Mouse (Mus musculus) v-Abl transformed pro-B cells (cell line): Measurements from ENCODE around the gene Lin37.

Experiments used
- in situ Hi-C, 2 experiments: fragments of 400-800 bp; cut with MboI; formaldehyde crosslinking; loops; one replicate each; pipeline ENCODE4 v1.15.1; 2025; ENCODE audit not compliant: unreplicated experiment in 2 of 2

Lin37 gene

GRCm38 (mm10) chr7:30553810-30554584 is 5.6 kb downstream of the Lin37 start:
- in situ Hi-C loops: no loop called here

GRCm38 (mm10) chr7:30553021-30553589 is 6.5 kb downstream of the Lin37 start:
- in situ Hi-C loops: no loop called here

GRCm38 (mm10) chr7:30552102-30553020 is 7.3 kb downstream of the Lin37 start, which contains the start of the genes Hspb6 and Proser3:
Hspb6 (plus strand) TSS chr7:30552178.
Proser3 (minus strand) TSS chr7:30552299.
- in situ Hi-C loops: no loop called here

- in situ Hi-C loops: no loop called here
Observed at GRCm38 (mm10) chr7:30551445-30552101, 8.1 kb downstream of the Lin37 start.

GRCm38 (mm10) chr7:30550603-30551002 is 9.0 kb downstream of the Lin37 start:
- in situ Hi-C loops: no loop called here

GRCm38 (mm10) chr7:30549880-30550279 is 9.8 kb downstream of the Lin37 start:
- in situ Hi-C loops: loop anchor here in 1 of 2 experiments (5.0 kb wide), 1 partner anchor 58 kb away; the partner anchor contains the start of gene Prodh2

GRCm38 (mm10) chr7:30544327-30544726 is 15.3 kb downstream of the Lin37 start:
- in situ Hi-C loops: no loop called here

- in situ Hi-C loops: no loop called here
Observed at GRCm38 (mm10) chr7:30540572-30540971, 19.1 kb downstream of the Lin37 start.

- in situ Hi-C loops: no loop called here
Observed at GRCm38 (mm10) chr7:30534633-30535577, 24.7 kb downstream of the Lin37 start, which contains the start of gene Arhgap33. Arhgap33 (minus strand) TSS chr7:30535060.

GRCm38 (mm10) chr7:30533941-30534632 is 25.6 kb downstream of the Lin37 start:
- in situ Hi-C loops: no loop called here

- in situ Hi-C loops: no loop called here
Observed at GRCm38 (mm10) chr7:30532931-30533330, 26.7 kb downstream of the Lin37 start.

GRCm38 (mm10) chr7:30531291-30531815 is 28.3 kb downstream of the Lin37 start:
- in situ Hi-C loops: no loop called here

GRCm38 (mm10) chr7:30526981-30527380 is 32.7 kb downstream of the Lin37 start:
- in situ Hi-C loops: no loop called here

GRCm38 (mm10) chr7:30526399-30526798 is 33.2 kb downstream of the Lin37 start:
- in situ Hi-C loops: no loop called here

- in situ Hi-C loops: no loop called here
Observed at GRCm38 (mm10) chr7:30525954-30526353, 33.7 kb downstream of the Lin37 start.

- in situ Hi-C loops: no loop called here
Observed at GRCm38 (mm10) chr7:30524487-30524886, 35.2 kb downstream of the Lin37 start.

GRCm38 (mm10) chr7:30522871-30523270 is 36.8 kb downstream of the Lin37 start:
- in situ Hi-C loops: no loop called here

- in situ Hi-C loops: no loop called here
Observed at GRCm38 (mm10) chr7:30520856-30521255, 38.8 kb downstream of the Lin37 start.
